7 mouse cellular contexts compared by ENCODE assay signal in genomic region chr6:34040624-34041235, GRCm38 (mm10). TPM values are rescaled to one million over a fixed set of nuclear protein-coding genes. Genes with fewer than 3 reads are reported as not detected.
A peak's percentile ranks its signal among the peaks of the same experiment; 100 is the strongest.
DNase-seq lines count a peak whose midpoint lies in the region; ATAC-seq lines count a peak whose summit lies in the region.

No protein-coding gene starts in this region.

- no peaks in the 10 kb centered on the region for H3K27me3 ChIP-seq in hindbrain, embryonic 15.5 days
- peaks cover 5% of the 10 kb centered on the region for H3K27me3 ChIP-seq in megakaryocyte, embryonic 14.5 days (replicated peaks)

- no peak overlapping the region for H3K4me3 ChIP-seq in hindbrain, embryonic 15.5 days
- H3K4me3 ChIP-seq in megakaryocyte, embryonic 14.5 days (replicated peaks), result peak overlapping the region; percentile 14

- H3K9ac ChIP-seq in hindbrain, embryonic 15.5 days, result no peak overlapping the region

- DNase-seq in T-cell, adult 2 months (ENCODE audit: low spot score), result peak; percentile 64
- DNase-seq in cerebellum, adult 8-10 months, result peak; percentile 72
- peak; percentile 79 for DNase-seq in left cerebral cortex, adult 11 months (ENCODE audit: low spot score)
- DNase-seq in right cerebral cortex, postnatal 25 days, result peak; percentile 79

- H3K4me1 ChIP-seq in hindbrain, embryonic 15.5 days (replicated peaks), result peaks cover 6% of the 10 kb centered on the region
- H3K4me1 ChIP-seq in megakaryocyte, embryonic 14.5 days, result peaks cover 4% of the 10 kb centered on the region; the same call in 1 of the 2 replicates

- no peaks in the 10 kb centered on the region for H3K36me3 ChIP-seq in hindbrain, embryonic 15.5 days
- no peaks in the 10 kb centered on the region for H3K36me3 ChIP-seq in megakaryocyte, embryonic 14.5 days (replicated peaks; ENCODE audit: low read length)

- 44% methylated on average over 12 of the region's 12 CpGs for WGBS in hindbrain, embryonic 15.5 days

- H3K4me2 ChIP-seq in hindbrain, embryonic 15.5 days, result no peak overlapping the region

- no peaks in the 10 kb centered on the region for H3K9me3 ChIP-seq in hindbrain, embryonic 15.5 days
- peaks cover 5% of the 10 kb centered on the region for H3K9me3 ChIP-seq in megakaryocyte, embryonic 14.5 days

- peak; percentile 83 for ATAC-seq in frontal cortex, adult (ENCODE audit: low TSS enrichment)
- peak; percentile 80 for ATAC-seq in hindbrain, embryonic 15.5 days (ENCODE audit: low FRiP score, low read depth)

- H3K27ac ChIP-seq in hindbrain, embryonic 15.5 days (replicated peaks), result no peak overlapping the region

RNA-seq across cellular contexts. Expression of gene Lrguk, which starts 11.5 kb away (rescaled TPM):
- 1.00 and 1.1 TPM in 2 replicates for polyA plus RNA-seq in hindbrain, embryonic 15.5 days (2015; fragmentation: Nextera tagmentation; extraction: Ambion mirVana)
- polyA plus RNA-seq in megakaryocyte, embryonic 14.5 days (2012; ENCODE audit: insufficient read depth, low replicate concordance), result not detected in 2 replicates
